Mouse (Mus musculus) lung, embryonic 14.5 days (tissue): ENCODE measurements around the gene Nup37. TPM values are rescaled to one million over a fixed set of nuclear protein-coding genes. Genes with fewer than 3 reads are reported as not detected.

Source experiments
- ATAC-seq: fragments of 200-750 bp; cut with Nextera tagmentation; 2 replicates; pipeline ENCODE4 v1.8.0; 2017; ENCODE audit warnings: mild to moderate bottlenecking, moderate TSS enrichment, moderate library complexity; ENCODE audit not compliant: insufficient read depth
- DNase-seq: peaks from one replicate; pipeline ENCODE4 v3.0.0-alpha.2; 2015
- H3K27ac ChIP-seq: fragments of 300-500 bp; sonication (generic); 2 replicates; pipeline ENCODE4 v1.5.1; 2014; ENCODE audit warnings: low read depth, mild to moderate bottlenecking, moderate library complexity
- H3K27me3 ChIP-seq: fragments of 300-500 bp; sonication (generic); 2 replicates; pipeline ENCODE4 v1.6.1; 2014; ENCODE audit warnings: low read length, control low read depth; ENCODE audit not compliant: insufficient read depth
- H3K36me3 ChIP-seq: fragments of 300-500 bp; sonication (generic); 2 replicates; pipeline ENCODE4 v1.6.1; 2014; ENCODE audit warnings: control low read depth; ENCODE audit not compliant: insufficient read depth
- H3K4me1 ChIP-seq: fragments of 300-500 bp; sonication (generic); 2 replicates; pipeline ENCODE4 v1.6.1; 2014; ENCODE audit warnings: antibody characterized with exemption, control low read depth; ENCODE audit not compliant: insufficient read depth
- H3K4me2 ChIP-seq: fragments of 300-500 bp; sonication (generic); 2 replicates; pipeline ENCODE4 v1.6.1; 2014; ENCODE audit warnings: mild to moderate bottlenecking
- H3K4me3 ChIP-seq: fragments of 300-500 bp; sonication (generic); 2 replicates; pipeline ENCODE4 v1.5.1; 2014; ENCODE audit warnings: low read depth, low read length
- H3K9ac ChIP-seq: fragments of 300-500 bp; sonication (generic); 2 replicates; pipeline ENCODE4 v1.6.1; 2014
- H3K9me3 ChIP-seq: fragments of 300-500 bp; sonication (generic); 2 replicates; pipeline ENCODE4 v1.6.1; 2016; ENCODE audit warnings: low read depth, low read length, control low read depth
- CTCF ChIP-seq: IDR thresholded peaks from 2 replicates; pipeline ENCODE4 v1.5.1; 2016; ENCODE audit warnings: antibody characterized with exemption, low read depth
- WGBS: fragments of 180-500 bp; shearing (Covaris S2); extraction: QIAGEN DNeasy Blood & Tissue Kit; methylation state at CpG from one replicate; pipeline ENCODE4 v1.1.7; 2014; 5-methylcytosine and 5-hydroxymethylcytosine counted together
- polyA plus RNA-seq: library from polyadenylated mRNA; unstranded; fragments of >200 nt; fragmentation: Nextera tagmentation; extraction: Ambion mirVana; gene quantifications from 2 replicates; pipeline ENCODE4 v1.2.1, GENCODE M21; 2014

The Nup37 gene
- polyA plus RNA-seq, 1 experiment from 2014 or later = 109 TPM

GRCm38 (mm10) chr10:88151658-88152057 is 4.9 kb downstream of the Nup37 start:
- no peak for TF ChIP-seq CTCF
- no peak overlapping the region for H3K9ac ChIP-seq
- peaks cover 58% of the 10 kb centered on the region for H3K36me3 ChIP-seq
- H3K4me1 ChIP-seq = no peaks in the 10 kb centered on the region
- no peak for ATAC-seq
- H3K4me3 ChIP-seq = no peak overlapping the region
- no peak for DNase-seq
- H3K4me2 ChIP-seq = no peak overlapping the region
- 83% methylated on average over 6 of the region's 6 CpGs for WGBS
- H3K9me3 ChIP-seq = no peaks in the 10 kb centered on the region
- no peak overlapping the region for H3K27ac ChIP-seq
- H3K27me3 ChIP-seq = no peaks in the 10 kb centered on the region

GRCm38 (mm10) chr10:88162096-88162495 is 15.3 kb downstream of the Nup37 start:
- H3K27ac ChIP-seq = no peak overlapping the region
- no peak overlapping the region for H3K4me3 ChIP-seq
- ATAC-seq (no peak), DNase-seq (no peak)
- peaks cover 57% of the 10 kb centered on the region for H3K36me3 ChIP-seq
- H3K27me3 ChIP-seq = no peaks in the 10 kb centered on the region
- WGBS = 96% methylated on average over 2 of the region's 2 CpGs
- no peaks in the 10 kb centered on the region for H3K4me1 ChIP-seq
- no peaks in the 10 kb centered on the region; the same call in 1 of the 2 replicates for H3K9me3 ChIP-seq
- TF ChIP-seq CTCF = no peak
- no peak overlapping the region for H3K9ac ChIP-seq
- no peak overlapping the region for H3K4me2 ChIP-seq

DNA sequence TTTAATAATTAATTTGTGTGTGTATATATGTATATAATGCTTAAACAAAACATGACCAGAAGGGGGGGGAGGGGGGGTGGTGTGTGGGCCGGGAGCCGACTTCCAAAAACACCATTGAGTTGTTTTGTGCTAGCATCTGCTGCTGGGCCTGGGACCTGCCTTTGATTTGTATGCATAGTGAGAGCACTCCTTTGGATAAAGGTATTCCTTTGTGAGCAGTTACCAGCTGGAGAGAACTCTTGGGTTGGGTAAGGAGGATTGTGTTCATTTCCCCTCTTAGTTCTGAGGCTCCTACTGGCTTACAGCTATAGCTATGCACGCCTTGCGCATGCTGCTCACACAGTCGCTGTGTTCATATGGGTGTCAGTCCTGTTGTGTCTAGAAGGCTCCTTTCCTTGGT is 15.9 kb downstream of the Nup37 start:
- no peaks in the 10 kb centered on the region for H3K27me3 ChIP-seq
- DNase-seq (no peak), ATAC-seq (no peak)
- H3K9ac ChIP-seq = no peak overlapping the region
- no peak overlapping the region for H3K27ac ChIP-seq
- no peak for TF ChIP-seq CTCF
- no peaks in the 10 kb centered on the region; the same call in 1 of the 2 replicates for H3K9me3 ChIP-seq
- no peak overlapping the region for H3K4me2 ChIP-seq
- peaks cover 54% of the 10 kb centered on the region for H3K36me3 ChIP-seq
- H3K4me1 ChIP-seq = no peaks in the 10 kb centered on the region
- WGBS = 96% methylated on average over 5 of the region's 5 CpGs
- no peak overlapping the region for H3K4me3 ChIP-seq

DNA sequence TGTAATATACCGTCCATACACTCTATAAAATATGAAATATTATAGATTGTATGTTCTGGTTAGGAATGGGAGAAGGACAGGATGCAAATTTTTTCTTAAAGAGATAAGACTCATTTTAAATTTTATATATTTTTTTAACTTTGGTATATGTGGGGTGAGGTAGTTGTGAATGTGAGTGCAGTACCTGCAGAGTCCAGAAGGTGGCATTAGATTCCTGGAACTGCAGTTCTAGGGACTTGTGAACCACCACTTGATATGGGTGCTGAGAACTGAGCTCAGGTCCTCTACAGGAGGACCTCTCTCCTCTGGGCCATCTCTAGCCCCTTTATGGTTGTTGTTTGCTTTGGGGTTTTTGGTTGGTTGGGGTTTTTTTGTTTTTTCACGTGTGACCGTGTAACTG is 19.4 kb downstream of the Nup37 start:
- WGBS = 98% methylated on average over 3 of the region's 3 CpGs
- H3K27ac ChIP-seq = no peak overlapping the region
- H3K36me3 ChIP-seq = peaks cover 34% of the 10 kb centered on the region
- no peak overlapping the region for H3K4me2 ChIP-seq
- H3K4me3 ChIP-seq = no peak overlapping the region
- H3K9me3 ChIP-seq = no peaks in the 10 kb centered on the region; the same call in 1 of the 2 replicates
- H3K9ac ChIP-seq = no peak overlapping the region
- no peaks in the 10 kb centered on the region for H3K4me1 ChIP-seq
- H3K27me3 ChIP-seq = no peaks in the 10 kb centered on the region
- ATAC-seq (no peak), DNase-seq (peak; percentile 26)
- peak; percentile 42 for TF ChIP-seq CTCF

GRCm38 (mm10) chr10:88167438-88168077 is 20.8 kb downstream of the Nup37 start:
- Histone ChIP-seq H3K36me3 (peaks cover 29% of the 10 kb centered on the region; the same call in 1 of the 2 replicates), H3K9me3 (no peaks in the 10 kb centered on the region; the same call in 1 of the 2 replicates), H3K4me2 (no peak overlapping the region), H3K27me3 (no peaks in the 10 kb centered on the region), H3K4me1 (no peaks in the 10 kb centered on the region), H3K4me3 (no peak overlapping the region), H3K27ac (0 out of 2 replicates have a peak overlapping the region, but pooled peaks have one; percentile 18), H3K9ac (no peak overlapping the region)
- no peak for ATAC-seq
- peak; percentile 18 for DNase-seq
- WGBS = 56% methylated on average over 7 of the region's 7 CpGs
- TF ChIP-seq CTCF = no peak

- Histone ChIP-seq H3K4me1 (0 out of 2 replicates have a peak, but pooled peaks cover 4% of the 10 kb centered on the region), H3K9ac (0 out of 2 replicates have a peak overlapping the region, but pooled peaks have one; percentile 26), H3K36me3 (no peaks in the 10 kb centered on the region), H3K4me3 (peak overlapping the region; percentile 56), H3K4me2 (peak overlapping the region; percentile 63), H3K9me3 (no peaks in the 10 kb centered on the region), H3K27me3 (no peaks in the 10 kb centered on the region), H3K27ac (no peak overlapping the region)
- no peak for TF ChIP-seq CTCF
- WGBS = 16% methylated on average over 4 of the region's 4 CpGs
- ATAC-seq = peak; percentile 60
- peak; percentile 17 for DNase-seq
Observed at GRCm38 (mm10) chr10:88200541-88200940, 53.7 kb downstream of the Nup37 start.

DNA sequence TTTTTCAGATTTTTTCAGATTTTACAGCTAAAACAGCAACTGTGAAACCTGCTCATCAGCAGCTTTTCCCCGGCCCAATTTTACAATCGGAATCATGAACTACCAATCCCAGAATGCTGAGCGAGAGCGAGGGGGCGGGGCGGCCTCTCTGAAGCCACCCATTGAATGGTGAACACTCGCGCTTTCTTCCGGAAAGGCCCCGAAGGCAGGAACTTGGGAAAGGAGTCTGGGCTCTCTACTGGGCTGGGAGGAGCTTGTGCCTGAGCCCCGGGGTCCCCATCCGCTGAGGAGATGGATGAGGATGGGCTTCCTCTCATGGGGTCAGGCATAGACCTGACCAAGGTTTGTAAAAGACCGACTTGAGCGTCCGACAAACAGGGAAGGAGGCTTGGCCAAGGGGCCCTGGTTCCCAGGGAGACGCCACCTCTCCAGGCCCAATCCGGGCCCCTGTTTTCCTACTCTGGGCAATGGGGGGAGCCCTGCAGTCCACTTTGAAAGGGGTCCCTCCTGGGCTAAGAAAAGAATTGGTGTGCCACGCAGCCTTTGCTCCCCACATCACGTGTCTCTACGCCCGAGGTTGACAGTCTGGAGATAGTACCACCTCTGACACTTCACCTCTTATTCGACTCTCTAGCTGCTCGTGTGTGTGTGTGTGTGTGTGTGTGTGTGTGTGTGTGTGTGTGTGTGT is 54.3 kb downstream of the Nup37 start, which contains the start of gene Washc3:
Gene Washc3 (plus strand): TSS at position 143 of the 688 bp plus-strand sequence.
- peak within 1 kb of the TSS; percentile 56 for H3K4me3 ChIP-seq
- 1% methylated on average over 23 of the region's 23 CpGs for WGBS
- H3K36me3 ChIP-seq = no peaks in the 10 kb centered on the region
- H3K9me3 ChIP-seq = no peaks in the 10 kb centered on the region
- H3K4me2 ChIP-seq = peak within 1 kb of the TSS; percentile 63
- no peak for TF ChIP-seq CTCF
- DNase-seq (peak; percentile 97), ATAC-seq (peak; percentile 99)
- 0 out of 2 replicates have a peak, but pooled peaks cover 4% of the 10 kb centered on the region for H3K4me1 ChIP-seq
- H3K27ac ChIP-seq = peak within 1 kb of the TSS; percentile 34
- H3K9ac ChIP-seq = peak within 1 kb of the TSS; percentile 65
- H3K27me3 ChIP-seq = no peaks in the 10 kb centered on the region
